Mouse (Mus musculus): Measurements from ENCODE around the gene Mmd.
A peak's percentile ranks its signal among the peaks of the same experiment; 100 is the strongest.

Mmd gene

GRCm38 (mm10) chr11:90249025-90249650 lies at the start of gene Mmd:
Gene Mmd, plus strand, starts transcription at chr11:90249456.
- DNase-seq (ENCODE audit: low read depth), result peak; percentile 99

- peak; percentile 37 for DNase-seq (ENCODE audit: low read depth)
These were observed 48.4 kb upstream of the Mmd start for GRCm38 (mm10) chr11:90200826-90201225.

- DNase-seq (ENCODE audit: low read depth), result no peak
These were observed 35.0 kb upstream of the Mmd start for GRCm38 (mm10) chr11:90214246-90214645.

- peak; percentile 45 for DNase-seq (ENCODE audit: low read depth)
These were observed 29.1 kb upstream of the Mmd start for GRCm38 (mm10) chr11:90220022-90220645.

- DNase-seq (ENCODE audit: low read depth), result no peak
These were observed 28.5 kb upstream of the Mmd start for GRCm38 (mm10) chr11:90220750-90221149.

GRCm38 (mm10) chr11:90224914-90225470 lies 24.3 kb upstream of the Mmd start:
- peak; percentile 98 for DNase-seq (ENCODE audit: low read depth)

GRCm38 (mm10) chr11:90227000-90227922 lies 22.0 kb upstream of the Mmd start:
- DNase-seq (ENCODE audit: low read depth), result peak; percentile 59

GRCm38 (mm10) chr11:90228251-90228949 lies 20.9 kb upstream of the Mmd start:
- peak; percentile 26 for DNase-seq (ENCODE audit: low read depth)

GRCm38 (mm10) chr11:90229800-90230199 lies 19.5 kb upstream of the Mmd start:
- DNase-seq (ENCODE audit: low read depth), result no peak

- no peak for DNase-seq (ENCODE audit: low read depth)
These were observed 18.6 kb upstream of the Mmd start for GRCm38 (mm10) chr11:90230671-90231070.

- no peak for DNase-seq (ENCODE audit: low read depth)
These were observed 17.6 kb upstream of the Mmd start for GRCm38 (mm10) chr11:90231631-90232030.

GRCm38 (mm10) chr11:90232685-90233084 lies 16.6 kb upstream of the Mmd start:
- DNase-seq (ENCODE audit: low read depth), result no peak

- DNase-seq (ENCODE audit: low read depth), result no peak
These were observed 14.0 kb upstream of the Mmd start for GRCm38 (mm10) chr11:90235221-90235620.

GRCm38 (mm10) chr11:90237616-90238015 lies 11.6 kb upstream of the Mmd start:
- DNase-seq (ENCODE audit: low read depth), result no peak

- DNase-seq (ENCODE audit: low read depth), result no peak
These were observed 10.6 kb upstream of the Mmd start for GRCm38 (mm10) chr11:90238657-90239056.

- peak; percentile 93 for DNase-seq (ENCODE audit: low read depth)
These were observed 8.5 kb upstream of the Mmd start for GRCm38 (mm10) chr11:90240652-90241330.

- peak; percentile 81 for DNase-seq (ENCODE audit: low read depth)
These were observed 7.4 kb upstream of the Mmd start for GRCm38 (mm10) chr11:90241874-90242273.

- no peak for DNase-seq (ENCODE audit: low read depth)
These were observed 6.0 kb upstream of the Mmd start for GRCm38 (mm10) chr11:90243300-90243699.

- no peak for DNase-seq (ENCODE audit: low read depth)
These were observed 3.6 kb upstream of the Mmd start for GRCm38 (mm10) chr11:90245630-90246029.

GRCm38 (mm10) chr11:90246676-90247075 lies 2.6 kb upstream of the Mmd start:
- no peak for DNase-seq (ENCODE audit: low read depth)

GRCm38 (mm10) chr11:90247793-90248192 lies 1.5 kb upstream of the Mmd start:
- DNase-seq (ENCODE audit: low read depth), result no peak
